In the genomic region with DNA sequence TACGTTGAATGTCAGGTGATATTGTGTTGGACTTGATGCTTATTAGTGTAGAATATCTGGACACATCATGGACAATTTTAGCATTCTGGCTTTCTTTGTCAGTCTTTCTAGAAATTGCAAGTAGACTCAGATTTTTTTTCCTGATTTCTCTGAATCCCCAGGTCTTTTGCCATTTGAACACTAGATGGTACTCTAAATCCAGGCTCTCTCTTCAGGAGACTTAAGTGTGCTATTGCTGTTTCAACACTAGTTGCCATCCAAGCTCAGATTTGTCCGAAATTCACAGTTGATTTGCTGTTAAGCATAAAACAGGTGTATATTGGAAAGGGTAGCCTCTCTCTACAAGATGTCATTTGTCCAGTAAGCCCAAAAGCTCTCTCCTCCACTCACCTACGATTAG, we compare ENCODE assay signal across 14 mouse cellular contexts.
DNase-seq lines count a peak whose midpoint lies in the region; ATAC-seq and TF ChIP-seq lines count a peak whose summit lies in the region.
"Had no signal": no experiment of that assay in that cellular context is flagged by ENCODE, and none has a peak within 500 bp of the region (broad histone marks: within the 10 kb centered on the region; RNA-seq: fewer than 3 reads in every experiment).

No protein-coding gene starts in this region.

- DNase-seq in heart, adult 2 months = no peak
- DNase-seq in heart, postnatal 25 days (ENCODE audit: low spot score) = no peak
- peak; percentile 15 to 39 for DNase-seq in left cerebral cortex, postnatal 14 days (ENCODE audit: low spot score in 2 of 2)
- no peak for DNase-seq in left cerebral cortex, postnatal 36 days (ENCODE audit: low spot score in 2 of 2)
- DNase-seq in Patski (ENCODE audit: low read depth, low spot score) = no peak
- DNase-seq in retina, embryonic 14.5 days (ENCODE audit: low spot score) = peak; percentile 4
- no peak for DNase-seq in urinary bladder, postnatal 4 days (ENCODE audit: low spot score in 2 of 2)
- DNase-seq: heart, adult 18-20 months; heart, postnatal 10 days; kidney, postnatal 4 days; liver had no signal

- intact Hi-C loops in heart, adult 2 months (cut with DNase I) = no loop called here
- intact Hi-C loops in heart, postnatal 25 days (cut with DNase I) = loop anchor here (2.0 kb wide), 1 partner anchor 330 kb away; no protein-coding TSS in a partner anchor
- intact Hi-C loops in left cerebral cortex, postnatal 14 days (cut with DNase I) = loop anchor here (5.0 to 10.0 kb wide), 2 partner anchors 324 to 801 kb away; a partner anchor contains a TSS
- intact Hi-C loops in left cerebral cortex, postnatal 36 days (cut with DNase I) = loop anchor here (5.0 to 10.0 kb wide), 3 partner anchors 234 to 801 kb away; a partner anchor contains a TSS

- H3K36me3 ChIP-seq in heart, adult 2 months (ENCODE audit: control insufficient read depth, insufficient read depth, low read length) = no peaks in the 10 kb centered on the region
- H3K36me3 ChIP-seq: lung, embryonic 15.5 days had no signal

- no peak for TF ChIP-seq POLR2A in heart, adult 2 months (IDR thresholded peaks at IDR 0.05; ENCODE audit: insufficient read depth, low read depth, low read length)

- TF ChIP-seq CTCF in heart, adult 2 months (IDR thresholded peaks at IDR 0.05) = peak; percentile 45
- TF ChIP-seq CTCF in Patski (IDR thresholded peaks at IDR 0.05) = peak; percentile 55

- H3K4me3 ChIP-seq in heart, adult 2 months = no peak overlapping the region
- H3K4me3 ChIP-seq: lung, embryonic 15.5 days; myocyte had no signal

- no peak overlapping the region for H3K9ac ChIP-seq in heart, adult 2 months (ENCODE audit: low read depth, low read length)
- H3K9ac ChIP-seq: lung, embryonic 15.5 days had no signal

- H3K27me3 ChIP-seq in heart, adult 2 months (ENCODE audit: control insufficient read depth, insufficient read depth, low read length) = no peaks in the 10 kb centered on the region
- no peaks in the 10 kb centered on the region for H3K27me3 ChIP-seq in Patski
- H3K27me3 ChIP-seq: lung, embryonic 15.5 days had no signal

- POLR2A ChIA-PET in Patski (lab: Charles Lee) = interaction anchor here (0.7 kb wide), 1 partner anchor 46 kb away, joined by 3 read pairs; no protein-coding TSS in a partner anchor

- in situ Hi-C loops in Patski (cut with MboI; ENCODE audit: low pct_unique_long_range_greater_than_20kb) = loop anchor here (25.0 kb wide), 2 partner anchors 331 to 806 kb away; a partner anchor contains a TSS

- ATAC-seq in Patski = no peak
- ATAC-seq: inflammation-experienced regulatory T-cells, adult 6 months had no signal

- CTCF ChIA-PET in Patski (lab: Charles Lee) = interaction anchor here (0.9 to 2.8 kb wide), 4 partner anchors 8 to 328 kb away, joined by 3 to 7 read pairs (median 5); no protein-coding TSS in a partner anchor

- no peak overlapping the region for H3K27ac ChIP-seq in heart, adult 2 months
- H3K27ac ChIP-seq: lung, embryonic 15.5 days had no signal

- H3K4me1 ChIP-seq in heart, adult 2 months (ENCODE audit: control insufficient read depth, insufficient read depth, low read length) = no peaks in the 10 kb centered on the region
- H3K4me1 ChIP-seq: lung, embryonic 15.5 days had no signal

- TF ChIP-seq EP300 in heart, adult 2 months (IDR thresholded peaks at IDR 0.05; ENCODE audit: insufficient read depth, low read depth, low read length) = no peak

- H3K79me2 ChIP-seq in heart, adult 2 months (replicated peaks; ENCODE audit: control insufficient read depth, insufficient read depth, low read length) = no peaks in the 10 kb centered on the region

- 72% methylated on average over 3 of the region's 3 CpGs for WGBS in heart, adult 2 months

Comparison
In these comparisons a context has a peak if more than half of its experiments do, and no peak if none do; other contexts are left out.
1. DNase-seq: peak in left cerebral cortex, postnatal 14 days (2 of 2) and retina, embryonic 14.5 days (single experiment); none in heart, adult 2 months (0 of 2), heart, postnatal 25 days (single experiment), left cerebral cortex, postnatal 36 days (0 of 2), Patski (single experiment) and urinary bladder, postnatal 4 days (0 of 2).